Mouse (Mus musculus): Measurements from ENCODE around the gene Tdrd1.

Gene Tdrd1

GRCm38 (mm10) chr19:56908472-56909270, 82.7 kb downstream of the Tdrd1 start:
- DNase-seq (ENCODE audit: low read depth, low spot score): no peak

DNA sequence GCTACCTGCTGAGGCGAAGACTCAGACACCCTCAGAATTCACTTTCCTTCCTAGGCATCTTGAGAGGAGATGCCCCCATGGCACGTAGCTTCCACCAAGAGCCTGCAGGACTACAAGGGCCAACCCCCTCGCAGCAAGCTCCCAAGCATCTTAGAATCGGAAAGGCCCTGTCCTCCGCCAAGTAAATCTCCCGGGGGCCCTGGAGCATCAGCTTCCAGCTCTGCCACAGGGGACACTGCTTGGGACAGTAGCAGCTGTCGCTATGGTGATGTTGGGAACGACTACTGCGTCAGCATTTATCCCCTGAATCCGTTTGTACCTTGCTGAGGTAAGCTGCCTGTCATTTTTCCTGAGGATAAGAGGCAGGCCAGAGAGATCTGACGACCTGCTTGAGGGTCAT, 84.6 kb downstream of the Tdrd1 start:
- no peak for DNase-seq (ENCODE audit: low read depth, low spot score)

DNA sequence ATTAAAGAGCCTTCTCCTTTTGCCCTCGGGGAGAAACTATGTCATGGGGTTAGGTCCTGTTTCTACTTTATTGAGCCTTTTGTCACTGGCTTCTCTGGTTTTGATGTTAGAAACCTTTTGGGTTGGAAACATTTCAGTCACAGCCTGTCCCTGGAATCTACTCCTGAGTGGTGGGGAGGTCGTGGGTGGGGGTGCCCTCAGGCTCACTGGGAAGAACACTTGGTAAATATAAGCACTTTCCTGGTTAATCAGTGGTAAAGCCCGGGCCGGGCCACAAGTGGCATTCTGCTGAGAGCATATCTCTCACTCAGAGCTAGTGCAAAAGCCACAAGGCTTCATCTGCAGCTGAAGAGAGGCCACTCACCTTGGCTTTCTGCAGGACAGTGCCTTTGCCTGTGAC, 87.8 kb downstream of the Tdrd1 start:
- no peak for DNase-seq (ENCODE audit: low read depth, low spot score)

DNA sequence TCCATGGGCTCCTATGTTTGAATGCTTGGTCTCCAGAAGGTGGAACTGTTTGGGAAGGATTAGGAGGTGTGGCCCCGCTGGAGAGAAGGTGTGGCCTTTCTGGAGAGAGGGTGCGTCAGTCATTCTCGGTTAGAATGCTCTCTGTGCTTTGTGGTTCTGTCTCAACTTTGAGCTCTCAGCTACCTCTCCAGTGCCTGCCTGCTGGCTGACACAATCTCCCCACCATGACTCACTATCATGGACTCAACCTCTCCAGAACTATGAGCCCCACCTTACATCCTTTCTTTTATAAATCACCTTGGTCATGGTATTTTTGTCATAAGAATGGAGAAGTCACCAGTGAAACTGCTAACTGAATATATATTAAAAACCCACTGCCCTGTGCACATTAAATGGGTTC, 88.6 kb downstream of the Tdrd1 start:
- no peak for DNase-seq (ENCODE audit: low read depth, low spot score)

DNA sequence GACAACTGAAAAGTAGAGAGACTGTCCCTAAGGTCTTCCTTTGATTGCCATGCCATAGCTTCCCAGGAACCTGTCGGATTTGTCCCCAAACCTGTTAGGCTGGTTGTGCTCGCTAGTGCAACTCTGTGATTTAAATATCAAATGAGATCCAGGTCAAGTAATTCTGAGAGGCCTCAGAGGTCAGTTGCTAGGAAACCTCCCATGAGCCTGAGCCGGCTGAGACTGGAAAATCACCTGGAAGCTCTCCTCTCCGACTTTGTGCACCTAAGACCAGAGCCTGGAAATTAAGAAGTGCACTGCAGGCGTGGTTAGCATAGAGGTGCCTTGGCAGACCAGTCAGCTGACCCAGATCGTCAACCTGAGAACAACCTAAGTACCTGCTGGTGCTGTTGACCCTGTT, 89.1 kb downstream of the Tdrd1 start:
- DNase-seq (ENCODE audit: low read depth, low spot score): no peak

Measured in retina, adult 2 months (tissue).